In the genomic region with DNA sequence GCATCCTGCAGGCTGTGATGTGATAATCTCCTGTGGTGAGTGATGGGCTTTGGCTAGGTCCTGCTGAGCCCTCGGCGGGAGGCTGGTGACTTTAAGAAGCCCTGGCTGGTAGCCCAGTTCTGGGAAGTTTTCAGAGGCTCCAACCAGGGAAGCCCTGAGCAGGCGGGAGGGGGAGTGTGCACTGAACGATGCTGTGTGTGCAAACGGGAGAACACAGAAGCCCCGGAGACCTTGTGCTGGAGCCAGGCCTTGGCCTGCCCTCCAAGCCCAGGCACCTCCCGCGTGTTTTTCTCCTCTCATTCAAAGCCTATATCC, we compare ENCODE assay signal across 8 mouse cellular contexts. TPM values are rescaled to one million over a fixed set of nuclear protein-coding genes. Genes with fewer than 3 reads are reported as not detected.
DNase-seq lines count a peak whose midpoint lies in the region; ATAC-seq and TF ChIP-seq lines count a peak whose summit lies in the region.

No protein-coding gene starts in this region.

- peak; percentile 62 for ATAC-seq in hindbrain, embryonic 14.5 days (ENCODE audit: low FRiP score)
- peak; percentile 35; the same call in 1 of the 2 replicates for ATAC-seq in midbrain, embryonic 12.5 days (ENCODE audit: low FRiP score, low read depth)
- ATAC-seq in stomach, postnatal 0 days (ENCODE audit: low FRiP score, low TSS enrichment): peak; percentile 49; the same call in 1 of the 2 replicates

- H3K27me3 ChIP-seq in hindbrain, embryonic 14.5 days (ENCODE audit: control insufficient read depth, insufficient read depth, low read length): no peaks in the 10 kb centered on the region
- H3K27me3 ChIP-seq in midbrain, embryonic 12.5 days: peaks cover 18% of the 10 kb centered on the region
- no peaks in the 10 kb centered on the region for H3K27me3 ChIP-seq in stomach, postnatal 0 days (ENCODE audit: control insufficient read depth, insufficient read depth, low read length)

- no peaks in the 10 kb centered on the region for H3K9me3 ChIP-seq in hindbrain, embryonic 14.5 days (ENCODE audit: control insufficient read depth, low read length)
- H3K9me3 ChIP-seq in midbrain, embryonic 12.5 days: no peaks in the 10 kb centered on the region
- H3K9me3 ChIP-seq in stomach, postnatal 0 days (ENCODE audit: control insufficient read depth, low read length): no peaks in the 10 kb centered on the region

- peak overlapping the region; percentile 80 for H3K27ac ChIP-seq in hindbrain, embryonic 14.5 days
- peak overlapping the region; percentile 57; the same call in 1 of the 2 replicates for H3K27ac ChIP-seq in left cerebral cortex, adult 2 months
- H3K27ac ChIP-seq in midbrain, embryonic 12.5 days (replicated peaks): peak overlapping the region; percentile 77
- peak overlapping the region; percentile 49 for H3K27ac ChIP-seq in stomach, postnatal 0 days (replicated peaks)

- 7% methylated on average over 8 of the region's 8 CpGs for WGBS in hindbrain, embryonic 14.5 days
- WGBS in midbrain, embryonic 12.5 days: 9% methylated on average over 8 of the region's 8 CpGs
- WGBS in stomach, postnatal 0 days: 13% methylated on average over 8 of the region's 8 CpGs

- H3K4me3 ChIP-seq in hindbrain, embryonic 14.5 days (replicated peaks; ENCODE audit: low read length): no peak overlapping the region
- H3K4me3 ChIP-seq in left cerebral cortex, adult 2 months: no peak overlapping the region
- H3K4me3 ChIP-seq in midbrain, embryonic 12.5 days: no peak overlapping the region
- H3K4me3 ChIP-seq in stomach, postnatal 0 days (ENCODE audit: low read depth, low read length): no peak overlapping the region

- no peak overlapping the region for H3K4me2 ChIP-seq in hindbrain, embryonic 14.5 days (replicated peaks)
- H3K4me2 ChIP-seq in midbrain, embryonic 12.5 days (replicated peaks): 0 out of 2 replicates have a peak overlapping the region, but pooled peaks have one; percentile 1
- no peak overlapping the region for H3K4me2 ChIP-seq in stomach, postnatal 0 days (replicated peaks; ENCODE audit: low read depth)

- TF ChIP-seq CTCF in left cerebral cortex, adult 2 months (IDR thresholded peaks at IDR 0.05): no peak
- 0 out of 2 replicates have a peak, but pooled peaks have one; percentile 1 for TF ChIP-seq CTCF in stomach, postnatal 0 days (IDR thresholded peaks at IDR 0.05; ENCODE audit: low read depth)

- 0 out of 2 replicates have a peak overlapping the region, but pooled peaks have one; percentile 4 for H3K9ac ChIP-seq in hindbrain, embryonic 14.5 days
- peak overlapping the region; percentile 20; the same call in 1 of the 2 replicates for H3K9ac ChIP-seq in midbrain, embryonic 12.5 days (replicated peaks)
- H3K9ac ChIP-seq in stomach, postnatal 0 days (ENCODE audit: low read length): peak overlapping the region; percentile 31; the same call in 1 of the 2 replicates

- no peaks in the 10 kb centered on the region for H3K36me3 ChIP-seq in hindbrain, embryonic 14.5 days (replicated peaks; ENCODE audit: control insufficient read depth, insufficient read depth)
- H3K36me3 ChIP-seq in midbrain, embryonic 12.5 days: no peaks in the 10 kb centered on the region
- no peaks in the 10 kb centered on the region for H3K36me3 ChIP-seq in stomach, postnatal 0 days (ENCODE audit: control insufficient read depth, insufficient read depth, low read length)

- no peak for TF ChIP-seq EP300 in stomach, postnatal 0 days (optimal IDR thresholded peaks at IDR 0.05)

- DNase-seq in adrenal gland, adult 18-20 months (ENCODE audit: low spot score in 2 of 2): peak; percentile 51 to 53
- peak; percentile 62 to 74 for DNase-seq in cerebellum, postnatal 25 days
- peak; percentile 70 to 82 for DNase-seq in gastrocnemius, adult 8-10 months (ENCODE audit: low spot score in 2 of 2)
- peak; percentile 73 for DNase-seq in hindbrain, embryonic 14.5 days (ENCODE audit: low spot score)
- DNase-seq in left cerebral cortex, adult 2 months (ENCODE audit: extremely low spot score in 1 of 2, low spot score in 2 of 2): peak; percentile 58 to 62
- peak; percentile 57 for DNase-seq in stomach, postnatal 0 days (ENCODE audit: low spot score)
- no peak for DNase-seq in thymus, postnatal 36 days

- H3K4me1 ChIP-seq in hindbrain, embryonic 14.5 days (replicated peaks; ENCODE audit: control insufficient read depth, insufficient read depth, low read length): peaks cover 37% of the 10 kb centered on the region
- peaks cover 45% of the 10 kb centered on the region for H3K4me1 ChIP-seq in midbrain, embryonic 12.5 days
- H3K4me1 ChIP-seq in stomach, postnatal 0 days (replicated peaks; ENCODE audit: control insufficient read depth, insufficient read depth): peaks cover 7% of the 10 kb centered on the region; the same call in 1 of the 2 replicates

- intact Hi-C loops in left cerebral cortex, adult 2 months (cut with DNase I): no loop called here

RNA-seq across cellular contexts. Expression of a gene that starts 35.2 kb away (rescaled TPM):
- total RNA-seq in adrenal gland, adult 18-20 months (2021): 100 to 1,000 TPM; 210 to 273 TPM
- 10 to 100 TPM; 48.8 to 97.1 (median 69.4) TPM for total RNA-seq in gastrocnemius, adult 8-10 months (2022)
- 22.6 and 25.0 TPM in 2 replicates for polyA plus RNA-seq in hindbrain, embryonic 14.5 days (2014; fragmentation: Nextera tagmentation; extraction: Ambion mirVana)
- 10 to 100 TPM; 83.7 to 98.1 TPM for total RNA-seq in left cerebral cortex, adult 2 months (2021)
- polyA plus RNA-seq in midbrain, embryonic 12.5 days (2016; fragmentation: Nextera tagmentation; extraction: Ambion mirVana): 17.8 and 21.0 TPM in 2 replicates
- 22.9 and 29.8 TPM in 2 replicates for polyA plus RNA-seq in stomach, postnatal 0 days (2015; fragmentation: Nextera tagmentation; extraction: Ambion mirVana)

Comparison
In these comparisons a context has a peak if more than half of its experiments do, and no peak if none do; other contexts are left out.
1. DNase-seq: peak in adrenal gland, adult 18-20 months (2 of 2), cerebellum, postnatal 25 days (2 of 2), gastrocnemius, adult 8-10 months (2 of 2), hindbrain, embryonic 14.5 days (single experiment), left cerebral cortex, adult 2 months (2 of 2) and stomach, postnatal 0 days (single experiment); none in thymus, postnatal 36 days (0 of 2).
2. Peak in every context shown above with its lines, with median percentiles within 50 percentile points of each other: ATAC-seq, H3K27ac ChIP-seq and H3K9ac ChIP-seq.